Mouse (Mus musculus): ENCODE measurements around the gene Zfhx3. TPM values are rescaled to one million over a fixed set of nuclear protein-coding genes. Genes with fewer than 3 reads are reported as not detected.

Zfhx3 gene
- polyA plus RNA-seq, 1 experiment from 2014 or later: 3.3 TPM

DNA sequence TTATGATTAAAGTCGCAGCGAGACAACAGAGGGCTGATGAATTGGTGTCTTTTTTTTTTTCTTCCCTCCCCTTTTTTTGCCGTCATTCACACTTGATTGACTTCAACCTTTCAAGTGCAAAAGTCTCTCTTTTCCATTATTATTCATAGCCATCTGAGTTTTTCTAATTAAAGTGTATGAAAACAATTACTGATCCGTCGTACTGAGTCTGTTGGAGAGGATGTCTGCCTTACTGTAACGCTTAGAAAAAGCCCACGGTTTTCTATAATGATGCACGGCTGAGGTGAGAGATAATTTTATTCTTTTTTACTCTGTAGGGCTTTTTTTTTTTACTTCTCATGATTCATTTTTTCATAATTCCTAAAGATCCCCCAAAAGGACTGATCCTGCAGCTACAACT is 1000.2 kb downstream of the Zfhx3 start:
- no peak overlapping the region for H3K4me2 ChIP-seq (ENCODE audit: low read depth, low read length)
- no peak for ATAC-seq (replicated peaks; ENCODE audit: extremely low read depth, insufficient read depth, low FRiP score)
- H3K27me3 ChIP-seq (ENCODE audit: control insufficient read depth, insufficient read depth, low read length): no peaks in the 10 kb centered on the region
- no peaks in the 10 kb centered on the region for H3K9me3 ChIP-seq (replicated peaks; ENCODE audit: control insufficient read depth, low read length)
- H3K9ac ChIP-seq (ENCODE audit: low read length): no peak overlapping the region
- no peaks in the 10 kb centered on the region for H3K4me1 ChIP-seq (ENCODE audit: control insufficient read depth, insufficient read depth, low read length)
- peaks cover 25% of the 10 kb centered on the region for H3K36me3 ChIP-seq (ENCODE audit: control insufficient read depth, insufficient read depth)
- 84% methylated on average over 8 of the region's 8 CpGs for WGBS
- no peak overlapping the region for H3K27ac ChIP-seq (ENCODE audit: low read length)
- no peak overlapping the region for H3K4me3 ChIP-seq (ENCODE audit: low read length)

DNA sequence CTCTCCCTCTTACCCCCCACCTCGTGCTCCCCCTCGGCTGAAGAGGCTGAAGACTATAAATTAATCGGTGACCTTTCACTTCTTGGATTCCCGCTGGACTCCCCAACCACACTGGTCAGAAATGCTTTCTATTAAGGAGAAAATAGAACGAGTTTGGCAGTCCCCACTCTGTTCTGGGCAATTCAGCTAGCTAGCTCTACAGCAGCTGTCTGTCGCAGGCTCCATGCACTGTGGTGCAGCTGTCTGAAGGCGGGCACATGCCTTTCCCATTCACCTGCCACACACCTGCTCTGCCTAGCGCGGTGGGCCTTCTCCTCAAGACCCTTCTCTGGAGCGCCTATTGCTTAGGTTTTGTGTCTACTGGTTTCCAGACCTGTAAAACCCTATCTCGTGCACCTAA is 1000.7 kb downstream of the Zfhx3 start:
- no peak overlapping the region for H3K27ac ChIP-seq (ENCODE audit: low read length)
- H3K4me3 ChIP-seq (ENCODE audit: low read length): no peak overlapping the region
- H3K9ac ChIP-seq (ENCODE audit: low read length): no peak overlapping the region
- peaks cover 30% of the 10 kb centered on the region for H3K36me3 ChIP-seq (ENCODE audit: control insufficient read depth, insufficient read depth)
- H3K4me1 ChIP-seq (ENCODE audit: control insufficient read depth, insufficient read depth, low read length): no peaks in the 10 kb centered on the region
- no peaks in the 10 kb centered on the region for H3K9me3 ChIP-seq (replicated peaks; ENCODE audit: control insufficient read depth, low read length)
- WGBS: 86% methylated on average over 11 of the region's 11 CpGs
- H3K4me2 ChIP-seq (ENCODE audit: low read depth, low read length): no peak overlapping the region
- no peaks in the 10 kb centered on the region for H3K27me3 ChIP-seq (ENCODE audit: control insufficient read depth, insufficient read depth, low read length)
- ATAC-seq (replicated peaks; ENCODE audit: extremely low read depth, insufficient read depth, low FRiP score): no peak

DNA sequence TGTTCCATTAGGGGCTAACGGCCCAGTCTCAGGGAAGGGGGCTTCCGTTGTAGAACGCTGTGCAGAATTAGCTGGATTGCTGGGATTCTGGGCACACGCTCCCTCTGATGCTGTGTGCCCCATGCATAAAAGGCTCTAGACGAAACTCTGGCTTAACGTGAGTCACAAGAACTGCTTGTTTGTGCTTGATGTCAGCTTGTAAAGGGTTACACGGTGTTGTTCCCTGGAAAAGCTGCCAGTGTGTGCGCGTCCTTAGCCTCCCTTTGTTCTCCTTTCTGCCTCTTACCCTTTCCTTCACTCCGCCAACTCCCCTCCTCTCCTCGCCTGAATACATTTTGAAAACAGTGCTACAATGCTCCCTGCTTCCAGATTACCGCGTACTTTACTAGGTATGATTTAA is 1001.9 kb downstream of the Zfhx3 start:
- Histone ChIP-seq H3K36me3 (ENCODE audit: control insufficient read depth, insufficient read depth) (peaks cover 42% of the 10 kb centered on the region), H3K4me3 (ENCODE audit: low read length) (no peak overlapping the region)
- WGBS: 83% methylated on average over 13 of the region's 13 CpGs

DNA sequence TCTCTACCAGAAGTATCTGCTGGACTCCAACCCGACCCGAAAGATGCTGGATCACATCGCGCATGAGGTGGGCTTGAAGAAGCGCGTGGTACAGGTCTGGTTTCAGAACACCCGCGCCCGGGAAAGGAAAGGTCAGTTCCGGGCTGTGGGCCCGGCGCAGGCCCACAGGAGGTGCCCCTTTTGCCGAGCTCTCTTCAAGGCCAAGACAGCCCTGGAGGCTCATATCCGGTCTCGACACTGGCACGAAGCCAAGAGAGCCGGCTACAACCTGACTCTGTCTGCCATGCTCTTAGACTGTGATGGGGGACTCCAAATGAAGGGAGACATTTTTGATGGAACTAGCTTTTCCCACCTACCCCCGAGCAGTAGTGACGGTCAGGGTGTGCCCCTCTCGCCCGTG is 1007.9 kb downstream of the Zfhx3 start:
- Histone ChIP-seq H3K4me1 (ENCODE audit: control insufficient read depth, insufficient read depth, low read length) (no peaks in the 10 kb centered on the region), H3K36me3 (ENCODE audit: control insufficient read depth, insufficient read depth) (peaks cover 73% of the 10 kb centered on the region), H3K9me3 (replicated peaks; ENCODE audit: control insufficient read depth, low read length) (peaks cover 30% of the 10 kb centered on the region), H3K9ac (ENCODE audit: low read length) (no peak overlapping the region), H3K4me3 (ENCODE audit: low read length) (no peak overlapping the region), H3K27me3 (ENCODE audit: control insufficient read depth, insufficient read depth, low read length) (no peaks in the 10 kb centered on the region), H3K4me2 (ENCODE audit: low read depth, low read length) (no peak overlapping the region), H3K27ac (ENCODE audit: low read length) (no peak overlapping the region)
- no peak for ATAC-seq (replicated peaks; ENCODE audit: extremely low read depth, insufficient read depth, low FRiP score)
- WGBS: 96% methylated on average over 21 of the region's 21 CpGs

More for the DNA sequence above, 1001.9 kb downstream of the Zfhx3 start:
- no peak for ATAC-seq (replicated peaks; ENCODE audit: extremely low read depth, insufficient read depth, low FRiP score)
- no peaks in the 10 kb centered on the region for H3K4me1 ChIP-seq (ENCODE audit: control insufficient read depth, insufficient read depth, low read length)
- H3K9me3 ChIP-seq (replicated peaks; ENCODE audit: control insufficient read depth, low read length): peaks cover 10% of the 10 kb centered on the region
- no peak overlapping the region for H3K4me2 ChIP-seq (ENCODE audit: low read depth, low read length)
- no peak overlapping the region for H3K27ac ChIP-seq (ENCODE audit: low read length)
- no peaks in the 10 kb centered on the region for H3K27me3 ChIP-seq (ENCODE audit: control insufficient read depth, insufficient read depth, low read length)
- H3K9ac ChIP-seq (ENCODE audit: low read length): no peak overlapping the region

DNA sequence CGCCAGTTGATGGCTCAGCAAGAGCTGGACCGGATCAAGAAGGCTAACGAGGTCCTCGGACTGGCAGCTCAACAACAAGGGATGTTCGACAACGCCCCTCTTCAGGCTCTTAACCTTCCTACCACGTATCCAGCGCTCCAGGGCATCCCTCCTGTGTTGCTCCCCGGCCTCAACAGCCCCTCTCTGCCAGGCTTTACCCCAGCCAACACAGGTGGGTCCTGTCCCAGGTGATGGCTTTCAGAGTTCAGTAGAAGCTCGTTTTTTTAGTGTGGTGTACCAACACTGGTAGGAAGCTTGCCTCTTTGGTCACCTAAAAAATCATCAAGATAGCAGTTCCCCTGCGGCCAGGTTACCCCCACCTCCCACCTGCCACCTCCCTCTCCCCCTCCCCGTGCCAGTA is 1009.1 kb downstream of the Zfhx3 start:
- no peak overlapping the region for H3K27ac ChIP-seq (ENCODE audit: low read length)
- no peak overlapping the region for H3K4me2 ChIP-seq (ENCODE audit: low read depth, low read length)
- WGBS: 93% methylated on average over 12 of the region's 12 CpGs
- H3K9ac ChIP-seq (ENCODE audit: low read length): no peak overlapping the region
- no peaks in the 10 kb centered on the region for H3K27me3 ChIP-seq (ENCODE audit: control insufficient read depth, insufficient read depth, low read length)
- H3K9me3 ChIP-seq (replicated peaks; ENCODE audit: control insufficient read depth, low read length): peaks cover 30% of the 10 kb centered on the region
- no peak overlapping the region for H3K4me3 ChIP-seq (ENCODE audit: low read length)
- H3K36me3 ChIP-seq (ENCODE audit: control insufficient read depth, insufficient read depth): peaks cover 73% of the 10 kb centered on the region
- ATAC-seq (replicated peaks; ENCODE audit: extremely low read depth, insufficient read depth, low FRiP score): no peak
- no peaks in the 10 kb centered on the region for H3K4me1 ChIP-seq (ENCODE audit: control insufficient read depth, insufficient read depth, low read length)

DNA sequence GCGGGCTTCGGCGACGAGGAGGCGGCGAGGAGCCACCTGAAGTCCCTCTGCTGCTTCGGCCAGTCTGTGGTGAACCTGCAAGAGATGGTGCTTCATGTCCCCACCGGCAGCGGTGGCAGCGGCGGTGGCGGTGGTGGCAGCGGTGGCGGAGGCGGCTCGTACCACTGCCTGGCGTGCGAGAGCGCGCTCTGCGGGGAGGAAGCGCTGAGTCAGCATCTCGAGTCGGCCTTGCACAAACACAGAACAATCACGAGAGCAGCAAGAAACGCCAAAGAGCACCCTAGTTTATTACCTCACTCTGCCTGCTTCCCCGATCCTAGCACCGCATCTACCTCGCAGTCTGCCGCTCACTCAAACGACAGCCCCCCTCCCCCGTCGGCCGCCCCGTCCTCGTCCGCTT is 1014.0 kb downstream of the Zfhx3 start:
- WGBS: 64% methylated on average over 37 of the region's 37 CpGs

DNA sequence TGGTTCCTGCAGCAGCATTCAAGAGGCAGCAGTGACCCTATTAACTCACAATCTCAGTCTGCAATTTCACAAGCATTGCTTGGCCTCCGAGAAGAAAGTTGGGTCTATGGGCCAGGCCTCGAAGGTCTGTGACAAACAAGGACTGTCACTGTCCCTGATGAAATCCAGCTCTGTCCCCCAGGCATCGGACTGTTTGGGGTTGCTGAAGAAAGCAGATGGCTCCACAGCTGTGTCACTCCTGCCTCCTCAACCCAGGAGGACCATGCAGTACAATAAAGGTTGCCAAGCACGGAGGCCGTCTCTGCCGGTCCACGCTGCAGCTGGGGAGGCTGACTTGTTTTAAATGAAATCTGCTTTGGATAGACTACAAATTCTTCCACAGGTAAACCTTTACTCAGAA is 1020.1 kb downstream of the Zfhx3 start:
- ATAC-seq (replicated peaks; ENCODE audit: extremely low read depth, insufficient read depth, low FRiP score): no peak
- no peaks in the 10 kb centered on the region for H3K27me3 ChIP-seq (ENCODE audit: control insufficient read depth, insufficient read depth, low read length)
- 69% methylated on average over 7 of the region's 7 CpGs for WGBS
- H3K9ac ChIP-seq (ENCODE audit: low read length): no peak overlapping the region
- H3K27ac ChIP-seq (ENCODE audit: low read length): no peak overlapping the region
- H3K4me2 ChIP-seq (ENCODE audit: low read depth, low read length): no peak overlapping the region
- H3K36me3 ChIP-seq (ENCODE audit: control insufficient read depth, insufficient read depth): no peaks in the 10 kb centered on the region
- H3K9me3 ChIP-seq (replicated peaks; ENCODE audit: control insufficient read depth, low read length): no peaks in the 10 kb centered on the region
- H3K4me1 ChIP-seq (ENCODE audit: control insufficient read depth, insufficient read depth, low read length): no peaks in the 10 kb centered on the region
- H3K4me3 ChIP-seq (ENCODE audit: low read length): no peak overlapping the region

More for the DNA sequence above, 1014.0 kb downstream of the Zfhx3 start:
- Histone ChIP-seq H3K4me1 (ENCODE audit: control insufficient read depth, insufficient read depth, low read length) (no peaks in the 10 kb centered on the region), H3K36me3 (ENCODE audit: control insufficient read depth, insufficient read depth) (peaks cover 27% of the 10 kb centered on the region), H3K9me3 (replicated peaks; ENCODE audit: control insufficient read depth, low read length) (no peaks in the 10 kb centered on the region), H3K27me3 (ENCODE audit: control insufficient read depth, insufficient read depth, low read length) (no peaks in the 10 kb centered on the region), H3K27ac (ENCODE audit: low read length) (no peak overlapping the region), H3K9ac (ENCODE audit: low read length) (no peak overlapping the region), H3K4me3 (ENCODE audit: low read length) (peak overlapping the region; percentile 27), H3K4me2 (ENCODE audit: low read depth, low read length) (peak overlapping the region; percentile 47)
- ATAC-seq (replicated peaks; ENCODE audit: extremely low read depth, insufficient read depth, low FRiP score): no peak

DNA sequence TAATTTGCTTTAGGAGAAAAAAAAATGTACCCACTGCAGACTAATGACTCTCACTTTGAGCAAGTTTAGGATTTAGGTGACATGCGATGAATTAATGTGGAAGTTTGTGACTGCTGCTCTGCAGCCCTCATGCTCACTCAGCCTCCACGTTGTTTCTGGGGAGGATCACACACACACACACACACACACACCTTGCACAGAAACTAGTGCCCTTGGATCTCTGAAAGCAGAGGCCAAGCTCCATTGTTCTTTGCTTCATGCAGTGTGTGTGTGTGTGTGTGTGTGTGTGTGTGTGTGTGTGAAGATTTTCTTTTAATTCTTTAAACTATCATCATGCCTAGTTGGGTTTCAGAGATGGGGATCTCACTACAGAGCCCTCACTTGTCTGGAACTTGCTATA is 1020.7 kb downstream of the Zfhx3 start:
- no peak for ATAC-seq (replicated peaks; ENCODE audit: extremely low read depth, insufficient read depth, low FRiP score)

DNA sequence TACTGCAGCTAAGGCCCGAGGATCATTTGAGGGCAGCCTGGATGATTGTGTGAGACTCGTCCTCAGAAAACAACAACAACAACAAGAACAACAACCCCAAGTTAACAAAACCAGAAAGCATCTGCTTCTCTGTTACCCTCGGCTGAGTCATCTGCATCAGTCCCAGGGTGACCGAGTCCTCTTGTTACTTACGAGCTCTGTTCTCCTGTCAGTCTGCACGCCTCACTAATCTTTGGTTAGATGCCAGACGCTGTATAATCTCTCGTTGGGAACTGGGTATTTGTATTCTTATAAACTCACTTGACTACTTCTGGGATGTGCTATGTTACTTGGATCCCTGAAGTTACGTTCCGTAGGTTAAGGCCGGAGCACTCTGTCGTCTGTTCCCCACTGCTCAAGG is 1023.6 kb downstream of the Zfhx3 start:
- Histone ChIP-seq H3K9me3 (replicated peaks; ENCODE audit: control insufficient read depth, low read length) (no peaks in the 10 kb centered on the region), H3K27ac (ENCODE audit: low read length) (no peak overlapping the region), H3K9ac (ENCODE audit: low read length) (no peak overlapping the region), H3K4me2 (ENCODE audit: low read depth, low read length) (no peak overlapping the region), H3K4me3 (ENCODE audit: low read length) (no peak overlapping the region), H3K27me3 (ENCODE audit: control insufficient read depth, insufficient read depth, low read length) (no peaks in the 10 kb centered on the region), H3K36me3 (ENCODE audit: control insufficient read depth, insufficient read depth) (no peaks in the 10 kb centered on the region), H3K4me1 (ENCODE audit: control insufficient read depth, insufficient read depth, low read length) (no peaks in the 10 kb centered on the region)
- no peak for ATAC-seq (replicated peaks; ENCODE audit: extremely low read depth, insufficient read depth, low FRiP score)
- 60% methylated on average over 12 of the region's 12 CpGs for WGBS

More for the DNA sequence above, 1020.7 kb downstream of the Zfhx3 start:
- no peaks in the 10 kb centered on the region for H3K4me1 ChIP-seq (ENCODE audit: control insufficient read depth, insufficient read depth, low read length)
- no peaks in the 10 kb centered on the region for H3K36me3 ChIP-seq (ENCODE audit: control insufficient read depth, insufficient read depth)
- no peak overlapping the region for H3K4me2 ChIP-seq (ENCODE audit: low read depth, low read length)
- WGBS: 91% methylated on average over 2 of the region's 2 CpGs
- H3K4me3 ChIP-seq (ENCODE audit: low read length): no peak overlapping the region
- H3K27ac ChIP-seq (ENCODE audit: low read length): no peak overlapping the region
- H3K9ac ChIP-seq (ENCODE audit: low read length): no peak overlapping the region
- H3K9me3 ChIP-seq (replicated peaks; ENCODE audit: control insufficient read depth, low read length): no peaks in the 10 kb centered on the region
- no peaks in the 10 kb centered on the region for H3K27me3 ChIP-seq (ENCODE audit: control insufficient read depth, insufficient read depth, low read length)

Data from heart, embryonic 16.5 days (tissue).